Comparison of ENCODE assay signal across 21 mouse cellular contexts in genomic region chr9:4353163-4353562, GRCm38 (mm10). TPM values are rescaled to one million over a fixed set of nuclear protein-coding genes. Genes with fewer than 3 reads are reported as not detected.
DNase-seq lines count a peak whose midpoint lies in the region; ATAC-seq and TF ChIP-seq lines count a peak whose summit lies in the region.
"Had no signal": no experiment of that assay in that cellular context is flagged by ENCODE, and none has a peak within 500 bp of the region (broad histone marks: within the 10 kb centered on the region; RNA-seq: fewer than 3 reads in every experiment).

No protein-coding gene starts in this region.

- no peak overlapping the region for H3K27ac ChIP-seq in MEL (ENCODE audit: control insufficient read depth, low read depth, low read length)
- H3K27ac ChIP-seq in hindbrain, embryonic 11.5 days (ENCODE audit: low read depth, low read length): no peak overlapping the region

- no peak for TF ChIP-seq CTCF in MEL (IDR thresholded peaks at IDR 0.05 in 2 of 3, conservative IDR thresholded peaks at IDR 0.05 in 1 of 3; ENCODE audit: control insufficient read depth in 1 of 3, insufficient read depth in 1 of 3, low read depth in 2 of 3, low read length in 3 of 3, poor library complexity in 1 of 3, severe bottlenecking in 1 of 3)

- ATAC-seq in hindbrain, embryonic 11.5 days (ENCODE audit: low FRiP score): no peak
- ATAC-seq: activated CD4-positive, CD25-positive, alpha-beta regulatory T cell, adult 4 months; CD4-positive, CD25-positive, alpha-beta regulatory T cell, adult 4 months; Patski had no signal

- intact Hi-C loops in gastrocnemius, postnatal 14 days (cut with DNase I; ENCODE audit: low total_unique reads): no loop called here

- no peaks in the 10 kb centered on the region for H3K9me3 ChIP-seq in MEL (replicated peaks; ENCODE audit: insufficient read depth, low read length)
- H3K9me3 ChIP-seq in hindbrain, embryonic 11.5 days (ENCODE audit: control insufficient read depth, low read length): no peaks in the 10 kb centered on the region
- H3K9me3 ChIP-seq: G1E had no signal

- peak in 1 of 2 experiments; percentile 37; a peak in 1 of 4 replicates for TF ChIP-seq EP300 in MEL (IDR thresholded peaks at IDR 0.05; ENCODE audit: low read depth in 1 of 2, low read length in 2 of 2)

- H3K4me1 ChIP-seq in MEL (ENCODE audit: control insufficient read depth in 1 of 2, insufficient read depth in 2 of 2, low read length in 2 of 2): peaks cover 3 to 7% of the 10 kb centered on the region in 2 experiments; a peak in 1 of 4 replicates
- no peaks in the 10 kb centered on the region for H3K4me1 ChIP-seq in hindbrain, embryonic 11.5 days (replicated peaks; ENCODE audit: control insufficient read depth, insufficient read depth, low read length)

- no peak for TF ChIP-seq RAD21 in MEL (IDR thresholded peaks at IDR 0.05; ENCODE audit: low read depth, low read length)

- WGBS in hindbrain, embryonic 11.5 days: 88% methylated on average over 1 of the region's 1 CpGs

- no peak for TF ChIP-seq POLR2A in MEL (IDR thresholded peaks at IDR 0.05; ENCODE audit: control insufficient read depth in 1 of 2, insufficient read depth in 1 of 2, low read depth in 1 of 2, low read length in 2 of 2, poor library complexity in 1 of 2)

- DNase-seq in 416B (ENCODE audit: low read depth) (peak; percentile 11), MEL (ENCODE audit: low read depth, low spot score) (peak; percentile 53)
- DNase-seq in gastrocnemius, postnatal 14 days: no peak
- DNase-seq in hindbrain, embryonic 11.5 days (ENCODE audit: low spot score): no peak
- DNase-seq: adrenal gland, adult 2 months; adrenal gland, adult 8-10 months; adrenal gland, postnatal 10 days; adrenal gland, postnatal 14 days; adrenal gland, postnatal 25 days; adrenal gland, postnatal 36 days; B cell, adult 2 months; cerebellum, adult 11 months; cerebellum, adult 11-12 months; cerebellum, adult 18-20 months; cerebellum, adult 2 months; cerebellum, adult 8-10 months had no signal

- no peak overlapping the region for H3K9ac ChIP-seq in MEL (ENCODE audit: control insufficient read depth, low read depth, low read length, poor library complexity, severe bottlenecking)
- no peak overlapping the region for H3K9ac ChIP-seq in hindbrain, embryonic 11.5 days (ENCODE audit: low read depth, low read length)

- peaks cover 0 to 7% of the 10 kb centered on the region in 2 experiments; a peak in 2 of 4 replicates for H3K36me3 ChIP-seq in MEL (ENCODE audit: control insufficient read depth in 1 of 2, insufficient read depth in 2 of 2, low read length in 2 of 2)
- no peaks in the 10 kb centered on the region for H3K36me3 ChIP-seq in hindbrain, embryonic 11.5 days (ENCODE audit: control insufficient read depth, insufficient read depth, low read length)
- H3K36me3 ChIP-seq: G1E had no signal

- no peaks in the 10 kb centered on the region for H3K79me2 ChIP-seq in MEL (ENCODE audit: control insufficient read depth, insufficient read depth, low read length, poor library complexity)

- no peak overlapping the region for H3K4me2 ChIP-seq in hindbrain, embryonic 11.5 days (replicated peaks; ENCODE audit: low read depth, low read length)

- 0 out of 4 replicates have a peak overlapping the region, but pooled peaks of 1 of the 2 experiments have one; percentile 25 for H3K4me3 ChIP-seq in MEL (ENCODE audit: control insufficient read depth in 1 of 2, insufficient read depth in 1 of 2, low read depth in 2 of 2, low read length in 2 of 2)
- no peak overlapping the region for H3K4me3 ChIP-seq in hindbrain, embryonic 11.5 days (ENCODE audit: low read depth, low read length)

- H3K27me3 ChIP-seq in MEL (ENCODE audit: control insufficient read depth in 1 of 2, insufficient read depth in 2 of 2, low read length in 2 of 2): no peaks in the 10 kb centered on the region
- H3K27me3 ChIP-seq in hindbrain, embryonic 11.5 days (ENCODE audit: control insufficient read depth, insufficient read depth, low read length): no peaks in the 10 kb centered on the region
- H3K27me3 ChIP-seq: CH12.LX had no signal

TF ChIP-seq in MEL, 35 proteins besides CTCF, POLR2A, EP300 and RAD21:
- no peak for TF ChIP-seq ZC3H11A (IDR thresholded peaks at IDR 0.05; ENCODE audit: low read depth, low read length)
- no peak for TF ChIP-seq ZKSCAN1 (IDR thresholded peaks at IDR 0.05; ENCODE audit: low read depth, low read length)
- TF ChIP-seq MEF2A (IDR thresholded peaks at IDR 0.05; ENCODE audit: extremely low read depth, insufficient replicate concordance, low read depth, low read length, poor library complexity, severe bottlenecking): no peak
- no peak for TF ChIP-seq E2F4 (IDR thresholded peaks at IDR 0.05; ENCODE audit: borderline replicate concordance, low read depth, low read length)
- TF ChIP-seq ZNF384 (IDR thresholded peaks at IDR 0.05; ENCODE audit: low read depth, low read length): peak; percentile 39; the same call in 1 of the 2 replicates
- no peak for TF ChIP-seq HCFC1 (IDR thresholded peaks at IDR 0.05; ENCODE audit: low read depth, low read length)
- no peak for TF ChIP-seq NRF1 (IDR thresholded peaks at IDR 0.05; ENCODE audit: insufficient read depth, low read depth, low read length, poor library complexity, severe bottlenecking)
- TF ChIP-seq MAZ (IDR thresholded peaks at IDR 0.05; ENCODE audit: low read depth, low read length): no peak
- TF ChIP-seq ELF1 (IDR thresholded peaks at IDR 0.05; ENCODE audit: low read depth, low read length): no peak
- TF ChIP-seq MAFK (IDR thresholded peaks at IDR 0.05; ENCODE audit: borderline replicate concordance, low read depth, low read length): no peak
- no peak for TF ChIP-seq MYB (IDR thresholded peaks at IDR 0.05; ENCODE audit: low read depth, low read length)
- no peak for TF ChIP-seq SMC3 (IDR thresholded peaks at IDR 0.05; ENCODE audit: low read depth, low read length)
- no peak for TF ChIP-seq MXI1 (IDR thresholded peaks at IDR 0.05; ENCODE audit: low read depth, low read length)
- TF ChIP-seq CHD1 (IDR thresholded peaks at IDR 0.05; ENCODE audit: low read depth, low read length): no peak
- TF ChIP-seq POLR2AphosphoS2 (IDR thresholded peaks at IDR 0.05; ENCODE audit: low read length): no peak
- no peak for TF ChIP-seq JUND (IDR thresholded peaks at IDR 0.05; ENCODE audit: low read depth, low read length)
- TF ChIP-seq SIN3A (IDR thresholded peaks at IDR 0.05; ENCODE audit: low read length): 0 out of 2 replicates have a peak, but pooled peaks have one; percentile 27
- TF ChIP-seq USF2 (IDR thresholded peaks at IDR 0.05; ENCODE audit: borderline replicate concordance in 1 of 2, insufficient read depth in 1 of 2, low read depth in 1 of 2, low read length in 2 of 2): no peak
- no peak for TF ChIP-seq GATA1 (IDR thresholded peaks at IDR 0.05; ENCODE audit: low read depth, low read length)
- 0 out of 2 replicates have a peak, but pooled peaks have one; percentile 15 for TF ChIP-seq ETS1 (IDR thresholded peaks at IDR 0.05; ENCODE audit: low read depth, low read length)
- TF ChIP-seq TAL1 (IDR thresholded peaks at IDR 0.05; ENCODE audit: low read length): no peak
- TF ChIP-seq TBP (IDR thresholded peaks at IDR 0.05; ENCODE audit: low read depth, low read length): no peak
- TF ChIP-seq POLR2AphosphoS5 (IDR thresholded peaks at IDR 0.05; ENCODE audit: borderline replicate concordance, low read depth, low read length): no peak
- TF ChIP-seq USF1 (IDR thresholded peaks at IDR 0.05; ENCODE audit: low read depth, low read length): peak; percentile 68; the same call in 1 of the 2 replicates
- no peak for TF ChIP-seq MYC (IDR thresholded peaks at IDR 0.05; ENCODE audit: low read depth, low read length)
- peak; percentile 17; the same call in 1 of the 2 replicates for TF ChIP-seq TCF12 (IDR thresholded peaks at IDR 0.05; ENCODE audit: low read depth, low read length)
- TF ChIP-seq CHD2 (IDR thresholded peaks at IDR 0.05; ENCODE audit: low read length): no peak
- TF ChIP-seq KAT2A (conservative IDR thresholded peaks at IDR 0.05; ENCODE audit: low read depth, low read length): no peak
- TF ChIP-seq UBTF (IDR thresholded peaks at IDR 0.05; ENCODE audit: borderline replicate concordance, insufficient read depth, low read depth, low read length): no peak
- TF ChIP-seq MAX (IDR thresholded peaks at IDR 0.05; ENCODE audit: low read length): peak; percentile 22; the same call in 1 of the 2 replicates
- TF ChIP-seq BHLHE40 (IDR thresholded peaks at IDR 0.05; ENCODE audit: borderline replicate concordance, low read depth, low read length): peak; percentile 28; the same call in 1 of the 2 replicates
- TF ChIP-seq NELFE (IDR thresholded peaks at IDR 0.05; ENCODE audit: low read depth, low read length): no peak
- no peak for TF ChIP-seq ZMIZ1 (IDR thresholded peaks at IDR 0.05; ENCODE audit: low read depth, low read length)
- TF ChIP-seq RCOR1 (IDR thresholded peaks at IDR 0.05; ENCODE audit: low read depth, low read length): 0 out of 2 replicates have a peak, but pooled peaks have one; percentile 7
- TF ChIP-seq GABPA (IDR thresholded peaks at IDR 0.05; ENCODE audit: low read depth, low read length): no peak

RNA-seq across cellular contexts. Expression of gene Msantd4, which starts 23.2 kb away (rescaled TPM):
- total RNA-seq in MEL (2012; rRNA removed): 29.4 and 35.2 TPM in 2 replicates
- 10 to 100 TPM in 1 of 2 experiments, not detected in 1; 30.4 TPM for polyA plus RNA-seq in MEL (2012; ENCODE audit: insufficient read depth in 1 of 2, insufficient read length in 2 of 2, low read depth in 1 of 2, low replicate concordance in 2 of 2, missing spikeins in 1 of 2)
- 10 to 100 TPM; 25.2 to 25.7 TPM for total RNA-seq in gastrocnemius, postnatal 14 days (2021)
- 73.8 and 79.2 TPM in 2 replicates for polyA plus RNA-seq in hindbrain, embryonic 11.5 days (2014; fragmentation: Nextera tagmentation; extraction: Ambion mirVana)

RNA-seq across cellular contexts. Expression of gene Kbtbd3, which starts 43.5 kb away (rescaled TPM):
- total RNA-seq in MEL (2012; rRNA removed): 1.7 and 2.2 TPM in 2 replicates
- 1 to 10 TPM in 1 of 2 experiments, not detected in 1; 1.4 TPM for polyA plus RNA-seq in MEL (2012; ENCODE audit: insufficient read depth in 1 of 2, insufficient read length in 2 of 2, low read depth in 1 of 2, low replicate concordance in 2 of 2, missing spikeins in 1 of 2)
- 1 to 10 TPM; 3.3 to 3.5 TPM for total RNA-seq in gastrocnemius, postnatal 14 days (2021)
- 8.1 and 9.2 TPM in 2 replicates for polyA plus RNA-seq in hindbrain, embryonic 11.5 days (2014; fragmentation: Nextera tagmentation; extraction: Ambion mirVana)

RNA-seq across cellular contexts. Expression of gene Aasdhppt, which starts 43.9 kb away (rescaled TPM):
- 58.6 and 73.1 TPM in 2 replicates for total RNA-seq in MEL (2012; rRNA removed)
- polyA plus RNA-seq in MEL (2012; ENCODE audit: insufficient read depth in 1 of 2, insufficient read length in 2 of 2, low read depth in 1 of 2, low replicate concordance in 2 of 2, missing spikeins in 1 of 2): 10 to 100 TPM in 1 of 2 experiments, not detected in 1; 39.2 TPM
- 10 to 100 TPM; 10.8 to 12.3 TPM for total RNA-seq in gastrocnemius, postnatal 14 days (2021)
- polyA plus RNA-seq in hindbrain, embryonic 11.5 days (2014; fragmentation: Nextera tagmentation; extraction: Ambion mirVana): 35.8 and 37.6 TPM in 2 replicates

Comparison
In these comparisons a context has a peak if more than half of its experiments do, and no peak if none do; other contexts are left out.
1. DNase-seq: peak in 416B (single experiment) and MEL (single experiment); none in gastrocnemius, postnatal 14 days (single experiment) and hindbrain, embryonic 11.5 days (single experiment).